Mouse (Mus musculus): ENCODE measurements at regions not wholly inside any gene's neighbourhood (a gene's known extent, or its start where the extent isn't known, plus 50 kb on each side); places are given as distances from the start of the nearest gene placed in this dataset.
A peak's percentile ranks its signal among the peaks of the same experiment; 100 is the strongest.

GRCm38 (mm10) chr2:139114523-139114922, 379.2 kb upstream of the Sptlc3 start:
- H3K4me1 ChIP-seq (ENCODE audit: insufficient read depth), result no peaks in the 10 kb centered on the region
- no peak overlapping the region for H3K27ac ChIP-seq (ENCODE audit: low read depth)
- no peak overlapping the region for H3K4me3 ChIP-seq (ENCODE audit: low read depth, low read length)
- H3K27me3 ChIP-seq (ENCODE audit: insufficient read depth, low read length), result no peaks in the 10 kb centered on the region
- no peak overlapping the region for H3K9ac ChIP-seq
- no peak for DNase-seq
- no peak overlapping the region for H3K4me2 ChIP-seq
- 89% methylated on average over 4 of the region's 4 CpGs for WGBS
- no peak for TF ChIP-seq CTCF (IDR thresholded peaks at IDR 0.05; ENCODE audit: low read depth)
- H3K36me3 ChIP-seq (ENCODE audit: insufficient read depth), result no peaks in the 10 kb centered on the region
- no peaks in the 10 kb centered on the region for H3K9me3 ChIP-seq (ENCODE audit: low read depth, low read length)
- no peak for ATAC-seq (ENCODE audit: insufficient read depth)

- no peaks in the 10 kb centered on the region for H3K36me3 ChIP-seq (ENCODE audit: insufficient read depth)
- no peak overlapping the region for H3K4me2 ChIP-seq
- ATAC-seq (ENCODE audit: insufficient read depth), result no peak
- no peaks in the 10 kb centered on the region for H3K4me1 ChIP-seq (ENCODE audit: insufficient read depth)
- no peak overlapping the region for H3K27ac ChIP-seq (ENCODE audit: low read depth)
- TF ChIP-seq CTCF (IDR thresholded peaks at IDR 0.05; ENCODE audit: low read depth), result no peak
- H3K4me3 ChIP-seq (ENCODE audit: low read depth, low read length), result no peak overlapping the region
- DNase-seq, result no peak
- no peaks in the 10 kb centered on the region for H3K27me3 ChIP-seq (ENCODE audit: insufficient read depth, low read length)
- no peak overlapping the region for H3K9ac ChIP-seq
- H3K9me3 ChIP-seq (ENCODE audit: low read depth, low read length), result no peaks in the 10 kb centered on the region
- WGBS, result 88% methylated on average over 1 of the region's 1 CpGs
These were observed 372.8 kb upstream of the Sptlc3 start for GRCm38 (mm10) chr2:139120905-139121304.

- peak; percentile 62; the same call in 1 of the 2 replicates for ATAC-seq (ENCODE audit: insufficient read depth)
- no peaks in the 10 kb centered on the region for H3K27me3 ChIP-seq (ENCODE audit: insufficient read depth, low read length)
- no peak overlapping the region for H3K9ac ChIP-seq
- H3K4me2 ChIP-seq, result no peak overlapping the region
- 58% methylated on average over 1 of the region's 1 CpGs for WGBS
- H3K9me3 ChIP-seq (ENCODE audit: low read depth, low read length), result no peaks in the 10 kb centered on the region
- no peaks in the 10 kb centered on the region for H3K36me3 ChIP-seq (ENCODE audit: insufficient read depth)
- H3K4me3 ChIP-seq (ENCODE audit: low read depth, low read length), result no peak overlapping the region
- TF ChIP-seq CTCF (IDR thresholded peaks at IDR 0.05; ENCODE audit: low read depth), result peak; percentile 24; the same call in 1 of the 2 replicates
- no peak overlapping the region for H3K27ac ChIP-seq (ENCODE audit: low read depth)
- peak; percentile 39 for DNase-seq
- no peaks in the 10 kb centered on the region for H3K4me1 ChIP-seq (ENCODE audit: insufficient read depth)
These were observed 361.6 kb upstream of the Sptlc3 start for GRCm38 (mm10) chr2:139132121-139132520.

GRCm38 (mm10) chr2:139147004-139147403, 346.7 kb upstream of the Sptlc3 start:
- Histone ChIP-seq H3K4me2 (no peak overlapping the region), H3K4me3 (ENCODE audit: low read depth, low read length) (no peak overlapping the region), H3K9me3 (ENCODE audit: low read depth, low read length) (no peaks in the 10 kb centered on the region), H3K27me3 (ENCODE audit: insufficient read depth, low read length) (no peaks in the 10 kb centered on the region), H3K9ac (no peak overlapping the region), H3K36me3 (ENCODE audit: insufficient read depth) (no peaks in the 10 kb centered on the region), H3K27ac (ENCODE audit: low read depth) (no peak overlapping the region), H3K4me1 (ENCODE audit: insufficient read depth) (no peaks in the 10 kb centered on the region)
- ATAC-seq (ENCODE audit: insufficient read depth) (no peak), DNase-seq (no peak)
- TF ChIP-seq CTCF (IDR thresholded peaks at IDR 0.05; ENCODE audit: low read depth), result no peak
- WGBS, result 56% methylated on average over 1 of the region's 1 CpGs

GRCm38 (mm10) chr2:139179641-139180040, 314.1 kb upstream of the Sptlc3 start:
- Histone ChIP-seq H3K4me3 (ENCODE audit: low read depth, low read length) (no peak overlapping the region), H3K4me1 (ENCODE audit: insufficient read depth) (no peaks in the 10 kb centered on the region), H3K9ac (no peak overlapping the region), H3K27me3 (ENCODE audit: insufficient read depth, low read length) (no peaks in the 10 kb centered on the region), H3K9me3 (ENCODE audit: low read depth, low read length) (no peaks in the 10 kb centered on the region), H3K27ac (ENCODE audit: low read depth) (no peak overlapping the region), H3K4me2 (no peak overlapping the region), H3K36me3 (ENCODE audit: insufficient read depth) (no peaks in the 10 kb centered on the region)
- 56% methylated on average over 2 of the region's 2 CpGs for WGBS
- no peak for ATAC-seq (ENCODE audit: insufficient read depth)
- no peak for TF ChIP-seq CTCF (IDR thresholded peaks at IDR 0.05; ENCODE audit: low read depth)
- no peak for DNase-seq

- Histone ChIP-seq H3K9me3 (ENCODE audit: low read depth, low read length) (no peaks in the 10 kb centered on the region), H3K36me3 (ENCODE audit: insufficient read depth) (no peaks in the 10 kb centered on the region), H3K27ac (ENCODE audit: low read depth) (no peak overlapping the region), H3K4me3 (ENCODE audit: low read depth, low read length) (no peak overlapping the region), H3K4me2 (no peak overlapping the region), H3K4me1 (ENCODE audit: insufficient read depth) (no peaks in the 10 kb centered on the region), H3K9ac (no peak overlapping the region), H3K27me3 (ENCODE audit: insufficient read depth, low read length) (no peaks in the 10 kb centered on the region)
- TF ChIP-seq CTCF (IDR thresholded peaks at IDR 0.05; ENCODE audit: low read depth), result no peak
- DNase-seq, result no peak
- no peak for ATAC-seq (ENCODE audit: insufficient read depth)
- 61% methylated on average over 2 of the region's 2 CpGs for WGBS
These were observed 295.4 kb upstream of the Sptlc3 start for GRCm38 (mm10) chr2:139198281-139198680.

- no peak overlapping the region for H3K4me2 ChIP-seq
- no peak for DNase-seq
- no peak overlapping the region for H3K27ac ChIP-seq (ENCODE audit: low read depth)
- TF ChIP-seq CTCF (IDR thresholded peaks at IDR 0.05; ENCODE audit: low read depth), result no peak
- no peak overlapping the region for H3K4me3 ChIP-seq (ENCODE audit: low read depth, low read length)
- no peaks in the 10 kb centered on the region for H3K36me3 ChIP-seq (ENCODE audit: insufficient read depth)
- no peaks in the 10 kb centered on the region for H3K27me3 ChIP-seq (ENCODE audit: insufficient read depth, low read length)
- H3K4me1 ChIP-seq (ENCODE audit: insufficient read depth), result no peaks in the 10 kb centered on the region
- no peak for ATAC-seq (ENCODE audit: insufficient read depth)
- WGBS, result 39% methylated on average over 1 of the region's 1 CpGs
- no peaks in the 10 kb centered on the region for H3K9me3 ChIP-seq (ENCODE audit: low read depth, low read length)
- H3K9ac ChIP-seq, result no peak overlapping the region
These were observed 286.1 kb upstream of the Sptlc3 start for GRCm38 (mm10) chr2:139207649-139208048.

Data from lung, embryonic 14.5 days (tissue).